Mouse (Mus musculus): ENCODE measurements at regions not wholly inside any gene's neighbourhood (a gene's known extent, or its start where the extent isn't known, plus 50 kb on each side); places are given as distances from the start of the nearest gene placed in this dataset.

GRCm38 (mm10) chr5:19160256-19160655 is 66.6 kb upstream of the Magi2 start:
- TF ChIP-seq CTCF (IDR thresholded peaks at IDR 0.05; ENCODE audit: borderline replicate concordance, extremely low read depth, insufficient read depth, insufficient read length) (no peak), POLR2A (IDR thresholded peaks at IDR 0.05; ENCODE audit: borderline replicate concordance, extremely low read depth, insufficient read depth, insufficient read length, poor library complexity, severe bottlenecking) (no peak)
